Mouse (Mus musculus) bone marrow macrophage, adult 2 months (primary cell): ENCODE measurements at regions not wholly inside any gene's neighbourhood (a gene's known extent, or its start where the extent isn't known, plus 50 kb on each side); places are given as distances from the start of the nearest gene placed in this dataset.

Source experiments
- CTCF ChIP-seq: IDR thresholded peaks from 2 replicates; pipeline ENCODE4 v1.5.1; 2012; ENCODE audit warnings: low read depth, mild to moderate bottlenecking, low read length, moderate library complexity
- POLR2A ChIP-seq: IDR thresholded peaks from 2 replicates; pipeline ENCODE4 v1.6.1; 2012; ENCODE audit warnings: mild to moderate bottlenecking, low read depth, low read length, borderline replicate concordance

- TF ChIP-seq CTCF (no peak), POLR2A (no peak)
These were observed 144.2 kb upstream of the Xrcc4 start for GRCm38 (mm10) chr13:90233561-90233960.
